Mouse (Mus musculus) left cerebral cortex, adult 9 months (tissue): ENCODE data around the gene Nt5c2.
"Not testable (repeated sequence)": the region's sequence is repeated elsewhere in the genome, so short reads cannot be mapped to it uniquely, and the experiment has no call there.

ENCODE experiments used
- DNase-seq, 2 experiments: peaks; one replicate each; pipeline ENCODE4 v3.0.0; 2022; ENCODE audit warnings: low spot score in 2 of 2

Nt5c2 gene

GRCm38 (mm10) chr19:46988231-46989087 lies 26.5 kb downstream of the Nt5c2 start:
- DNase-seq = no peak

DNA sequence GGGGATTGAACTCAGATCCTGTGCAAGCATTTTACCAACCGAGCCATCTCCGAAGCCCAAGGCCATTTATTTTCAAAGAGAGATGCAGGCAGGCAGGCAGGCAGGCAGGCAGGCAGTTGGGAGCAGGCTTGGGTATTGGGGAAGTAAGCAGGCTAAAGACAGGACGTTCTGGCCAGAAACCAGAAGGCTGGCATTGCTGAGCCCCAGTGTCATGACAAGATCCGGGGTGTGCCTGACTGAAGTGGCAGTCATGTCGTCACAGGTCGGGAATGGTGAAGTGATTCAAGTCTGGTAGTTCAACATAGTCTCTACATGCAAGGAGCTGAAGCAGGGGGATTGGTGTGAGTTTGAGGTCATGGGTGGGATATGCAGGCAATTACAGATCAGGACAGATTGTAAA lies 27.3 kb downstream of the Nt5c2 start:
- no peak for DNase-seq

GRCm38 (mm10) chr19:46984726-46985622 lies 30.0 kb downstream of the Nt5c2 start:
- no peak for DNase-seq

- DNase-seq = no peak
These were observed 31.0 kb downstream of the Nt5c2 start for GRCm38 (mm10) chr19:46983966-46984380.

- no peak for DNase-seq
These were observed 31.5 kb downstream of the Nt5c2 start for GRCm38 (mm10) chr19:46983352-46983965.

DNA sequence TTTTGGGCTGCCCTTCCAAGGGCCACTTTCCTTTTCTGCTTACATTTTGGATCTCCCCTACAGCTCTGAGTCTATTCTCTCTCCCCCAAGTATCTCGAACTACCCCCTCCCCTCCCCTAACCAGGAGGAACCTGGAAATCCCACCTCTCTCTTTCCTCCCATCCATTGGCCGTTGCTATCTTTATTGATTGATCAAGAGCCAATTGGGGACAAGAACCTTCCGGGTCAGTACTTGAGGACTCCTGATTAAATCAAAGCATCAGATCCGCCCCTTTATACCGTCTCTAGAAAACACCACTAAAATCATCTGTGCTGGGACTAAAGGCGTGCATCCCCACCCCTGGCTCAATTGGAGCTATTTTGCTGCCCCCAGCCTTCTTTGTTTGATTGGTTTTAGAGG lies 33.5 kb downstream of the Nt5c2 start:
- DNase-seq = no peak

- DNase-seq = no peak
These were observed 35.2 kb downstream of the Nt5c2 start for GRCm38 (mm10) chr19:46979781-46980105.

DNA sequence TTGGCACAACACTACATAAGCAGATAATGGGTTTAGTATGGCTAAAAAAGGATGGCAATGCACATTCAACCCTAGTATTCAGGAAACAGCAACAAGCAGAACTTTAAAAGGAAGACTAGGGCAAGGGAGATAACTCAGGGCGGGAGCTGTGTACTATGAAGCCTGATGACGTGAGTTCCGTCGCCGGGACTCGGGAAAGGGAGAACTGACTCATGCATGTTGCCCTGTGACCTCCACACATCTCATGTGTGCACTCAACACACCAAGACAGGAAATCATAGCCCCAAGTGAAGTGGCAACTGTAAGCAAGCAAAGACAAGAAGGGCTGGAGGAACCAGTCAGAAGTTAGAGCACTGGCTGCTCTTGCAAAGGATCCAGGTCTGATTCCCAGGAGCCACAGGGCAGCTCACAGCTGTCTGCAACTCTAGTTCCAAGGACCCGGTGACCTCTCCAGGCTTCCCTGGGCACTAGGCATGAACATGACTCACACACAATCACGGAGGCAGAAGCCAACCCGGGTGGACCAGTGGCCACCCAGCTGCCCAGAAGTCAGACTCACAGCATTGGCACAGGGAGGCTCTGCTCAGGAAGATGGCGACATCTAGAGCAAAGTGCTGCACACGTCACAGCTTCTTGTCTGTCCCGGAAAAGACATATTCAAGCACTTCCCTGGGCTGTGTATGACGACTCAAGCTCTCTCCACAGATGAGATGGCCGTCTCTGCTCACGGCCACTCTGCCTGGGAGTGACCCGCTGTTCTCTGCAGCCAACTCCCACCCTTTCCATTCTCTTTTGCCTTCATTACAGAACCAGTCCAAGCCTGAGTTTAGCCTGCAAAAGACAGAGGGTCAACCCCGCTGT lies 35.8 kb downstream of the Nt5c2 start:
- no peak for DNase-seq

- DNase-seq = not testable (repeated sequence)
These were observed 36.9 kb downstream of the Nt5c2 start for GRCm38 (mm10) chr19:46978069-46978468.

DNA sequence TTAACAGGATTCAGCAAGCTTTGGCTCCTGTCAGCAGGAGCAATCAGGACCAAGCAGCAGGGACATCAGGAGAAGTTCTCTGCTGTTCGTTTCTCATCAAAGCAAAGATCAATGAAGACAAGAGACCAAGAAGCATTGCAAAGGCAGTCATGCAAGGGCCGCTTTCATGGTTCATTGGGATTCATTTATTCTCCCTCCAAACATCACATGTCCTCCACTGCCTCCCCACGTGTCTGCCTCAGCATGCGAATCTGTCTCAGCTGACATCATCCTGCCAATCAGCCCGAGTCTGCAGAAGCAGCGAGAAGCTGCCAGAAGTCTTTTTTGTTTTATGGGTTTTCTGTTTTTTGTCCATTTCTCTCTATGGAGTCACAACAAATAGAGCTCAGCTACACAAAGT lies 37.5 kb downstream of the Nt5c2 start:
- DNase-seq = no peak

GRCm38 (mm10) chr19:46976743-46977142 lies 38.2 kb downstream of the Nt5c2 start:
- DNase-seq = no peak

GRCm38 (mm10) chr19:46975997-46976396 lies 39.0 kb downstream of the Nt5c2 start:
- DNase-seq = no peak

- no peak for DNase-seq
These were observed 39.4 kb downstream of the Nt5c2 start for GRCm38 (mm10) chr19:46975565-46975964.

- no peak for DNase-seq
These were observed 42.8 kb downstream of the Nt5c2 start for GRCm38 (mm10) chr19:46972159-46972558.

DNA sequence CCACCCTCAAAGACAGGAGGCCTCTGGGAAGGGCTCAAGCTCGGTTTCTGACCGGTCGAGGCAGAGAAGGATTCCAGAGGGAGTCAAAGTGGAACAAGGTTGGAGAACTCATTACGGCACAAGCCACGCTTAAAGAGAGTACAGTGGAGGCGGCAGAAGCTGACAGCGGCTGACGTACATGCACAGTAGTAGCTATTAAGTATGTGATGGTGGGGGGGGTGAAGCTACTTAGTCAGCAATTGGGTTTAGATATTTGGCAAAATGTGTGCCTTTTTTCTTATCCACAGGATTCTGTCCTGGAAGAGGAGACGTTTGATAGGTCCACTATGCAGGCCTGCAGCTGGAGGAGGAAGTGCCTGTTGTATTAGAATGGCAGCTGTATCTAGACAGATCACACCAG lies 43.2 kb downstream of the Nt5c2 start:
- DNase-seq = no peak

- no peak for DNase-seq
These were observed 43.8 kb downstream of the Nt5c2 start for GRCm38 (mm10) chr19:46971051-46971689.

DNA sequence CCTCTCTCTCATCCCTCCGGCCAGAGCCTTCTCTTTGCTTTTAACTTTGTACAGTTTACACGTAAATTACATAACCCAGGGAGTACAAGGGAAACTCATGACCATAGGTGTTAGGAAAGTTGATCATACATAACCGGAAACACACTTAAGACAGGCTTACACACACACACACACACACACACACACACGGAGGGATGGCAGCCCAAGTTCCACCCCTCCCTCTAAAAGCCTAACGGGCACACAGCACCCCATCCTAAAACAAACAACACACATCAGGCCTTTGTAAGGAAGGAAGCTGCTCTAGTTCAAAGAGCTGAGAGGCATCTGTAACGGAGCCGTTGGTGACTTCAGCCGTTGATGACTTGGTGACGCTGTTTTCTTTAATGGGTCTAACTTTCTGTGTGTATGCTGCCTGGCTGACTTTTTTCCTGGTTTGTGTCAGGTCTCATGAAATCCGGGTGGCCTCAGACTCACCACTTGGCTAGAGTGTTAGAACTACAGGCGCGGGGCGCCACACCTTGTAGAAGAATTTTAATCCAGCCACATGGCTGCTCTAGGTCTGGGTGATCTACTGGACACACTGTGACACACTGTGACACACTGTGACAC lies 44.7 kb downstream of the Nt5c2 start:
- no peak for DNase-seq

GRCm38 (mm10) chr19:46969286-46969985 lies 45.5 kb downstream of the Nt5c2 start:
- no peak for DNase-seq

DNA sequence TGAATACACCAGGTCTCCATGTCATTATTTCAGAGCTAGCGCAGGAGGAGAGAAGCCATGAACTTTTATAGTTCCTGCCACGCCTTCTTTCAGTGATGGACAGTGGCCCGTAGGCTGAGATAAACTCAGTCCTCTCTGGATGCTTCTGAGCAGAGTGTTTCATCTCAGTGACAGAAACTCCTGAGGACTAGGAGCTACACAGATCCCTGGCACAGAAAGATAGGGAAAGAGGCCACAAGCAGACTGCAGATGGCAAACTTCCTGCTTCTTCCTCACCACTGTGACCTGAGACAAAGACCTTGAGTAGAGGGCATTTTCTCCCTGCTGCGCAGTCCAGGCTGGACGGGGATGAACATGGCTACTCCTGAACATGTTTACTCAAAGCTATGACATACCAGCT lies 46.1 kb downstream of the Nt5c2 start:
- no peak for DNase-seq

GRCm38 (mm10) chr19:46967861-46968260 lies 47.1 kb downstream of the Nt5c2 start:
- DNase-seq = no peak
